Comparison of ENCODE assay signal across 8 mouse cellular contexts in the genomic region with DNA sequence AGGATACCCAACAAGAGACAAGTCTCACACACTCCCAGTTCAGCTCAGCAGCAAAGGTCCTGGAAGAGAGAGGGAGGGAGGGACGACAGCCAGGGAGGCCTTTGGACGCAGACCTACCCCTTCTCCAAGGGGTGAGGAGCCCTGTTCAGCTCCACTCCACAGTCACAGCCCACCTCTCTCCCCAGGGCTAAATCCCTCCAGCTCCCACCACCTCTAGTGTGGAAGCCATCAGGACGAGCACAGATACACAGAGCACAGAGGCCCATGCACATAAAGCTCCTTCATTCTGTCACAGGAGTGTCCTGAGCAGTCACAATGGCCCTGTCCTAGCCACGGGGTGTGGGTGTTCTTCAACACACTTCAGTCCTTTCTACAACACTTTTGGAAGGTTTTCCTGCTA.
DNase-seq lines count a peak whose midpoint lies in the region; ATAC-seq and TF ChIP-seq lines count a peak whose summit lies in the region.

No protein-coding gene starts in this region.

- 26% methylated on average over 4 of the region's 4 CpGs for WGBS in forebrain, embryonic 11.5 days
- 31% methylated on average over 4 of the region's 4 CpGs for WGBS in limb, embryonic 11.5 days
- WGBS in neural tube, embryonic 14.5 days, result 11% methylated on average over 4 of the region's 4 CpGs

- H3K4me3 ChIP-seq in left cerebral cortex, adult 2 months, result no peak overlapping the region
- no peak overlapping the region for H3K4me3 ChIP-seq in forebrain, embryonic 11.5 days (ENCODE audit: low read depth, low read length)
- no peak overlapping the region for H3K4me3 ChIP-seq in limb, embryonic 11.5 days (ENCODE audit: low read depth, low read length)
- no peak overlapping the region for H3K4me3 ChIP-seq in neural tube, embryonic 14.5 days (ENCODE audit: low read depth, low read length)

- ATAC-seq in forebrain, embryonic 11.5 days (replicated peaks; ENCODE audit: low FRiP score), result no peak
- no peak for ATAC-seq in limb, embryonic 11.5 days (ENCODE audit: insufficient number of reproducible peaks, low FRiP score, low TSS enrichment, low read depth)
- no peak for ATAC-seq in neural tube, embryonic 14.5 days (ENCODE audit: low read depth)

- DNase-seq in left cerebral cortex, adult 2 months (ENCODE audit: extremely low spot score in 1 of 2, low spot score in 2 of 2), result no peak
- DNase-seq in left cerebral cortex, adult 18-20 months (ENCODE audit: low spot score in 2 of 2), result no peak
- DNase-seq in forebrain, embryonic 11.5 days (ENCODE audit: low spot score), result no peak
- no peak for DNase-seq in limb, embryonic 11.5 days (ENCODE audit: low spot score)
- no peak for DNase-seq in urinary bladder, adult 18-20 months (ENCODE audit: low spot score in 2 of 2)
- no peak for DNase-seq in urinary bladder, postnatal 25 days (ENCODE audit: low spot score)
- DNase-seq in layer of hippocampus, postnatal 25 days (ENCODE audit: extremely low spot score in 1 of 2, low spot score in 1 of 2), result no peak

- H3K36me3 ChIP-seq in forebrain, embryonic 11.5 days (ENCODE audit: control insufficient read depth, insufficient read depth, low read length), result no peaks in the 10 kb centered on the region
- H3K36me3 ChIP-seq in limb, embryonic 11.5 days (ENCODE audit: control insufficient read depth, insufficient read depth, low read length), result peaks cover 4% of the 10 kb centered on the region; the same call in 1 of the 2 replicates
- no peaks in the 10 kb centered on the region for H3K36me3 ChIP-seq in neural tube, embryonic 14.5 days (ENCODE audit: control insufficient read depth, insufficient read depth, low read length)

- peak overlapping the region; percentile 83; the same call in 1 of the 2 replicates for H3K4me2 ChIP-seq in forebrain, embryonic 11.5 days (ENCODE audit: low read depth, low read length, severe bottlenecking)
- H3K4me2 ChIP-seq in limb, embryonic 11.5 days (ENCODE audit: low read depth, severe bottlenecking), result no peak overlapping the region
- no peak overlapping the region for H3K4me2 ChIP-seq in neural tube, embryonic 14.5 days (ENCODE audit: low read depth, low read length)

- peak overlapping the region; percentile 97 for H3K27ac ChIP-seq in left cerebral cortex, adult 2 months
- H3K27ac ChIP-seq in forebrain, embryonic 11.5 days (ENCODE audit: low read depth, low read length), result peak overlapping the region; percentile 95
- peak overlapping the region; percentile 98 for H3K27ac ChIP-seq in limb, embryonic 11.5 days (replicated peaks; ENCODE audit: low read depth, low read length)
- peak overlapping the region; percentile 90 for H3K27ac ChIP-seq in neural tube, embryonic 14.5 days (ENCODE audit: low read depth, low read length)

- peak overlapping the region; percentile 75 for H3K9ac ChIP-seq in forebrain, embryonic 11.5 days (ENCODE audit: low read length)
- H3K9ac ChIP-seq in limb, embryonic 11.5 days (ENCODE audit: low read length), result peak overlapping the region; percentile 34; the same call in 1 of the 2 replicates
- H3K9ac ChIP-seq in neural tube, embryonic 14.5 days (replicated peaks; ENCODE audit: low read depth, low read length), result 0 out of 2 replicates have a peak overlapping the region, but pooled peaks have one; percentile 25

- intact Hi-C loops in left cerebral cortex, adult 2 months (cut with DNase I), result loop anchor here (5.0 kb wide), 1 partner anchor 46 kb away; no protein-coding TSS in a partner anchor

- no peaks in the 10 kb centered on the region for H3K27me3 ChIP-seq in forebrain, embryonic 11.5 days (ENCODE audit: control insufficient read depth, insufficient read depth, low read length)
- H3K27me3 ChIP-seq in limb, embryonic 11.5 days (ENCODE audit: control insufficient read depth, insufficient read depth, low read length), result no peaks in the 10 kb centered on the region
- no peaks in the 10 kb centered on the region for H3K27me3 ChIP-seq in neural tube, embryonic 14.5 days (ENCODE audit: control insufficient read depth, insufficient read depth, low read length)

- H3K9me3 ChIP-seq in forebrain, embryonic 11.5 days (ENCODE audit: control insufficient read depth, low read length), result no peaks in the 10 kb centered on the region
- H3K9me3 ChIP-seq in limb, embryonic 11.5 days (ENCODE audit: control insufficient read depth, low read length), result no peaks in the 10 kb centered on the region
- H3K9me3 ChIP-seq in neural tube, embryonic 14.5 days (ENCODE audit: control insufficient read depth, low read length), result no peaks in the 10 kb centered on the region

- no peak for TF ChIP-seq CTCF in left cerebral cortex, adult 2 months (IDR thresholded peaks at IDR 0.05)

- H3K4me1 ChIP-seq in forebrain, embryonic 11.5 days (replicated peaks; ENCODE audit: control insufficient read depth, insufficient read depth, low read length), result peaks cover 50% of the 10 kb centered on the region
- H3K4me1 ChIP-seq in limb, embryonic 11.5 days (ENCODE audit: control insufficient read depth, insufficient read depth, low read length), result peaks cover 63% of the 10 kb centered on the region
- peaks cover 64% of the 10 kb centered on the region for H3K4me1 ChIP-seq in neural tube, embryonic 14.5 days (ENCODE audit: control insufficient read depth, insufficient read depth, low read length)

Comparison
In these comparisons a context has a peak if more than half of its experiments do, and no peak if none do; other contexts are left out.
1. H3K9ac ChIP-seq: peak in every context shown above with its lines; median percentile 75 in forebrain, embryonic 11.5 days; 34 in limb, embryonic 11.5 days; 25 in neural tube, embryonic 14.5 days.